Mouse (Mus musculus) megakaryocyte, embryonic 14.5 days (primary cell): ENCODE results near the gene Cmpk1. TPM values are rescaled to one million over a fixed set of nuclear protein-coding genes. Genes with fewer than 3 reads are reported as not detected.

Experiments used
- H3K27me3 ChIP-seq: replicated peaks from 2 replicates; pipeline ENCODE3; 2012; ENCODE audit warnings: inconsistent platforms
- H3K36me3 ChIP-seq: replicated peaks from 2 replicates; pipeline ENCODE3; 2012; ENCODE audit warnings: low read length, inconsistent platforms, mixed read lengths
- H3K4me1 ChIP-seq: 2 replicates; pipeline ENCODE4 v1.6.1; 2012; ENCODE audit warnings: inconsistent platforms
- H3K4me3 ChIP-seq: replicated peaks from 2 replicates; pipeline ENCODE3; 2012; ENCODE audit warnings: moderate library complexity, mild to moderate bottlenecking, inconsistent platforms
- H3K9me3 ChIP-seq: 2 replicates; pipeline ENCODE4 v1.6.1; 2012; ENCODE audit warnings: inconsistent platforms
- FLI1 ChIP-seq: IDR thresholded peaks from 2 replicates; pipeline ENCODE4 v1.6.1; 2012; ENCODE audit warnings: low read length, inconsistent platforms, mixed read lengths
- GATA1 ChIP-seq: IDR thresholded peaks from 3 replicates; pipeline ENCODE4 v1.6.1; 2012; ENCODE audit warnings: mixed read lengths, low read length, inconsistent platforms, borderline replicate concordance
- polyA plus RNA-seq: library from polyadenylated mRNA; stranded (reverse); fragments of >175 nt; gene quantifications from 2 replicates; pipeline ENCODE4 v1.2.3, GENCODE M21; 2012; ENCODE audit warnings: low replicate concordance; ENCODE audit not compliant: insufficient read depth

Gene Cmpk1
- polyA plus RNA-seq, 1 experiment = 37.9 TPM

DNA sequence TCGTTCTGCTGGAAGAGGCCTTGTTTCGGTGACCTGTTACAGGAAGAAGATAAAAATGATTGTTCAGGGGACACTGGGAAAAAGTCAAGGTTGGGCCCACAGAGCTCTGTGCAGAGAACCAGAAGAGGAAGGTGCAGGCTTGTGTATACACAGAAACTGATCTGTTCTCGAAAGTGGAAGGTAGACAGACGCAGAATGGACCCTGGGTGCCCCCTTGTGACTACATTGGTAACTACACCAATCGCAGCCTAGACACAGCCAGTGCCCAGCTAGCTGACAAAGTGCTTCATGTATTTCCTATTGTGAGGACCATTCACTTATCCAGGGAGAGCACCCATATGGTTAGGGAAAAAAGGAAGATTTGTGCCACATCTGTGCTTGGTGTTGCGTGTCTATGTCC, 39.6 kb downstream of the Cmpk1 start:
- no peaks in the 10 kb centered on the region for H3K9me3 ChIP-seq
- TF ChIP-seq GATA1 = no peak
- TF ChIP-seq FLI1 = no peak
- H3K27me3 ChIP-seq = peaks cover 52% of the 10 kb centered on the region
- H3K4me3 ChIP-seq = peak overlapping the region; percentile 11
- peaks cover 18% of the 10 kb centered on the region for H3K4me1 ChIP-seq
- H3K36me3 ChIP-seq = no peaks in the 10 kb centered on the region

DNA sequence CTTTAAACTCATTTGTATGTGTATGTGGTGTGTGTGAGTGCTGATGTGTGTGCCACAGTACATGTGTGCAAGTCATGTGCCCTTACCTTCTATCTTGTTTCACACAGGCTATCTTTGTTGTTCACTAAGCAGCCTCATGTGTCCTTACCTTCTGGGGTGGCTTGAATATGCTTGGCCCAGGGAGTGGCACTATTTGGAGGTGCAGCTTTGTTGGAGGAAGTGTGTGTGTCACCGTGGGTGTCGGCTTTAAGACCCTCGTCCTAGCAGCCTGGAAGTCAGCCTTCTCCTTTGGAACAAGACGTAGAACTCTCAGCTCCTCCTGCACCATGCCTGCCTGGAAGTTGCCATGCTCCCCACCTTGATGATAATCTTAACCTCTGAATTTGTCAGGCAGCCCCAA, 40.6 kb downstream of the Cmpk1 start:
- no peak overlapping the region for H3K4me3 ChIP-seq
- H3K4me1 ChIP-seq = peaks cover 18% of the 10 kb centered on the region
- TF ChIP-seq FLI1 (no peak), GATA1 (no peak)
- peaks cover 56% of the 10 kb centered on the region for H3K27me3 ChIP-seq
- H3K36me3 ChIP-seq = no peaks in the 10 kb centered on the region
- H3K9me3 ChIP-seq = no peaks in the 10 kb centered on the region

DNA sequence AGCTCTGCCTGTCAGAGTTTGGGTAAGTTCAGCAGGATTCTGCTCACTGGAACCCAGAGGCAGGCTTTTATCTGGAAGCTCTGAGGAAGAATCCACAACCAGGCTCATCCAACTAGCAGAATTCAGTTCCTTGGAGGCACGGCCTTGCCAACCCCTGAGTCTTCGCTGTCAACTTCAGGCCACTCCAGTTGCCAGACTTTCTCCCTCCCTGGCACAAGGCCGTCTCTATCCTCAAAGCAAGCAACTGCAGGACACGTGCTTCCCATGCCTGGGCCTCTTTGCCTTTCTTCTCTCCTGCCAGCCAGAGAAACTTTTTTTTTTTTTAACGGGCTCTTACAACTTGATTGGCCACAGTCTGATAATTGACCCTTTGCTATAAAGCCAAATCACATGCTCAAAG, 42.0 kb downstream of the Cmpk1 start:
- Histone ChIP-seq H3K36me3 (no peaks in the 10 kb centered on the region), H3K27me3 (peaks cover 60% of the 10 kb centered on the region)

DNA sequence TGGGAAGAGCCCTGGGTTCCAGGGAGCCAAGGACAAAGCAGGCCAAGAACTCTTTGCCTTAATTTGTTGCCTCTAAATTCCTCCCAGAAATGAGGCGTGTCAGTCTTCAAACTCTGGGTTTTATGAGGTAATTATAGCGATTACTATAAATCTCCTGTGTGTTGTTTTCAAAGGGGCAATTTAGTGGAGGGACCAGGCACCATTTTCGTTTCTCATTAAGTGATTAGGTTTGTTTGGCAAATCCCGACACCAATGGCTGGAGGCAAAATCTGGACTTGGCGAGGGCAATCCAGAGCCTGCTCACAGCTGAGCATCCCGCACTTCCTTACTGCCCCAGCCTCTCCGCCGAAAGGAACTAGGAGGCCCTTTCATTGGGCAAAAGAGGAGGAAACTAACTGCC, 44.5 kb downstream of the Cmpk1 start:
- no peak overlapping the region for H3K4me3 ChIP-seq
- peaks cover 65% of the 10 kb centered on the region for H3K27me3 ChIP-seq
- H3K36me3 ChIP-seq = no peaks in the 10 kb centered on the region
- H3K4me1 ChIP-seq = peaks cover 10% of the 10 kb centered on the region; the same call in 1 of the 2 replicates
- no peaks in the 10 kb centered on the region for H3K9me3 ChIP-seq
- TF ChIP-seq GATA1 = no peak
- no peak for TF ChIP-seq FLI1

More for the DNA sequence above, 42.0 kb downstream of the Cmpk1 start:
- no peak overlapping the region for H3K4me3 ChIP-seq
- TF ChIP-seq FLI1 (no peak), GATA1 (no peak)
- peaks cover 18% of the 10 kb centered on the region for H3K4me1 ChIP-seq
- no peaks in the 10 kb centered on the region for H3K9me3 ChIP-seq

DNA sequence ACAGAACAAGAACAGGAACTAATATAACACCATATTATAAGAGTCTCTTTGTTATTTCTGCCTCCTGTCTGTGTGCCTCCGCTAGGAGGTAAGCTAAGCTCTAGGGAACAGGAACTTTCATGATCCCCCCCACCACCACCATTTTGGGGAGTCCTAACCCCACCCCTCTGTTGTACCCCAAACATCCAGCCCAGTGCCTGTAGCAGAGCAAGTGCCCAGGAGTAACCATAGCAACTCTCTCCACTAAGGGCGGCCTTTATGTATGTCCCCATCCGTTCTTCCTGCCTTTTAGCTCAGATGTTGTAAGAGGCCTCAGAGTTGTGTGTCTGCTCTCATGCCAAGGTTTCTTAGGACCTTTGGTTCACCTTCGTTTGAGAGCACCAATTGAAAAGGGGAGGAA, 44.9 kb downstream of the Cmpk1 start:
- Histone ChIP-seq H3K9me3 (no peaks in the 10 kb centered on the region), H3K36me3 (no peaks in the 10 kb centered on the region), H3K4me3 (no peak overlapping the region), H3K27me3 (peaks cover 68% of the 10 kb centered on the region), H3K4me1 (peaks cover 8% of the 10 kb centered on the region; the same call in 1 of the 2 replicates)
- TF ChIP-seq GATA1 (no peak), FLI1 (no peak)

DNA sequence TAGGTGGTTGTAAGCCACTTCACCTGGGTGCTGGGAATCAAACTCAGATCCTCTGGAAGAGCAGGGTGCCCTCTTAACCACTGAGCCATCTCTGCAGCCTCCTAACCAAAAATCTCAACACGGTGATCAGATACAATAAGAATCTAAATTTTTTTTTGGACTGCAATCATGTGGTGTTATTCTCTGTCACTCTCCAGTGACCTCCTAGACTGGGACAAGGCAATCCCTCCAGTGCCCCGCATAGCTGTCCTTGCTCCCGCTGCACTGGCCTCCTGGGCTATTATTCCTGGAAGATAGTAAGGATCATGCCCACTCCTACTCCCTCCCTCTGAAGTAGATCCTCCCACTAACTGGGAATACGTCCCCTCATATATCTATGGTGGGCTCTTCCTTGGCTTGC, 45.7 kb downstream of the Cmpk1 start:
- Histone ChIP-seq H3K4me1 (peaks cover 6% of the 10 kb centered on the region; the same call in 1 of the 2 replicates), H3K9me3 (no peaks in the 10 kb centered on the region), H3K36me3 (no peaks in the 10 kb centered on the region), H3K27me3 (peaks cover 65% of the 10 kb centered on the region), H3K4me3 (no peak overlapping the region)
- TF ChIP-seq GATA1 (no peak), FLI1 (no peak)

DNA sequence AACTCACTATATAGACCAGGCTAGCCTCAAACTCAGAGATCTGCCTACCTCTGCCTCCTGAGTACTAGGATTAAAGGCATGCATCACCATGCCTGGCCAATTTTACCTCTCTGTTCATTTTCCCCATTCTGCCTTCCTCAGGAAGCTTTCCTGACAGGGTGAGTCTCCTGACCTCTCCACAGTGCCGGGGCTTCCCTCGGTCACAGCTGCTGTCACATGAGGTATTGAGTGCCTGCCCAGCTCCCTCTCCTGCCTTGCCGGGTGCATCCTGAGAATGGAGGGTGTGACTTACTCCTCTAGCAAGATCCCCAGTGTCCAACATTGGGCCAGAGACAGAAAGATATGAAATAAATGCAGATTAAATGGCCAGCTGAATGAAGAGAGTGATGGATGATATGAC, 48.8 kb downstream of the Cmpk1 start:
- Histone ChIP-seq H3K4me3 (no peak overlapping the region), H3K4me1 (peaks cover 6% of the 10 kb centered on the region; the same call in 1 of the 2 replicates), H3K36me3 (no peaks in the 10 kb centered on the region), H3K27me3 (peaks cover 64% of the 10 kb centered on the region), H3K9me3 (no peaks in the 10 kb centered on the region)
- TF ChIP-seq FLI1 (no peak), GATA1 (no peak)

DNA sequence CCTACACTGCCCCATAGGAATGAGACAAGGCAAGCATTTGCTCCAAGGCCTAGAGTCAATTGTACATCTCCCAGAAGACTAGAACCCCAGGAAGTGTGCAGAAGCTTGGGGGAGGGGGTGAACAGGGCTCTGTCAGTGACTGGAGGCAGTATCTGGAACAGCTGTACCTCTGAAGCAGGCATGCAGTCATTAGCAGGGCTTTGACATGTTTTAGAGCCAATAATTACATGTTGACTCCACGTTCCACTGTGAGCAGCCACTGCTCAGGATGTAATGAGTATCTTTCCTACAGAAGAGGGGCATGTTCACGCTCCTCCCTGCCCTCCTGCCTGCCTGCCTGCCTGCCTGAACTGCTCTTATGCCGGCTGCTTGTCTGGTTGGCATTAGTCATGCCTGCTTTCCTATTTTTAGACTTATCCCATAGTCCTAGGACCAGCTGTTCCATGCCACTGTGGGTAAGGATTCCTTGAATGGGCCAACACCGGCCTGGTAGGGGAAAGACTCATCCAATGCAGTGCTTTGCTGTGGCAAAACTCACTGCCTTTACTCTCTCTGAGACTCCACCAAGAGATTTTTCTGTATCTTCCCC, 49.5 kb downstream of the Cmpk1 start:
- Histone ChIP-seq H3K9me3 (no peaks in the 10 kb centered on the region), H3K4me1 (peaks cover 6% of the 10 kb centered on the region; the same call in 1 of the 2 replicates), H3K27me3 (peaks cover 66% of the 10 kb centered on the region), H3K4me3 (peak overlapping the region; percentile 17), H3K36me3 (no peaks in the 10 kb centered on the region)
- TF ChIP-seq FLI1 (no peak), GATA1 (no peak)

DNA sequence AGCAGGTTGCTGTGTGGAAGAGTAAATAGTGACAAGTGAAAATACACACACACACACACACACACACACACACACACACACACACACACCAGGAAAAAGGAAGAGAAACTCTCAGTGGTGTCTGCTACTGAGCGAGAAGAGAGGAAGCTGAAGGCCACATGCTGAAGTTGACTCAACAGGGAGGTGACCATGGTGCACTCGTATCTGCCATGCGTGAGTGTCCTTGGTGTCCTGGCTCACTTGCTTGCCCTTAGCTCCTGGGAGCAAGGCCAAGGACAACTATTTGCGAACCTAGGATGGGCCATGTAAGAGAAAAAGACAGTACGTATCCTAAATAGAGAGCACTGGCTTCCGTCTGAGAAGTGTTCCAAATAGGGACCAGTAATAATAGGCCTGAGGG, 52.9 kb downstream of the Cmpk1 start:
- H3K4me3 ChIP-seq = no peak overlapping the region
- H3K36me3 ChIP-seq = no peaks in the 10 kb centered on the region
- peaks cover 6% of the 10 kb centered on the region; the same call in 1 of the 2 replicates for H3K4me1 ChIP-seq
- H3K27me3 ChIP-seq = peaks cover 73% of the 10 kb centered on the region
- no peak for TF ChIP-seq FLI1
- no peak for TF ChIP-seq GATA1
- no peaks in the 10 kb centered on the region for H3K9me3 ChIP-seq

DNA sequence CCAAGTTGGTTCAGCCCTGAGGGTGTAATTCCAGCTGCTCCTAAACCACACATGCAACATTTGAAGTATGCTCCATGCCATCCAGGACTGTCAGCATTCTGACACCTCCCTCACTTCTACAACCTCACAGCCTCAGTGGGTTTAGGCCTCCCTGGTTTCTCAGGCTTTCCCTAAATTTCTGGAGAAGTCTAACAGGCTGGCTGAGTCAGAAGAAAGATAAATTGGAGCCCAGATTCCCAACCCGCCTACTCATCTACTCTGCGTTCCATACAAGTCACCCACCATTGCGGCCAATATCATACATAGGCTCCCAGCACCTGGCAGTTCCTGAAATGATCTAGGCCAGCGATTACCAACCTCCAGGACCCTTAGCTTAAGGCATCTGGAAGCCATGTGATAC, 54.3 kb downstream of the Cmpk1 start:
- Histone ChIP-seq H3K4me3 (no peak overlapping the region), H3K36me3 (no peaks in the 10 kb centered on the region), H3K9me3 (no peaks in the 10 kb centered on the region), H3K27me3 (peaks cover 76% of the 10 kb centered on the region), H3K4me1 (peaks cover 9% of the 10 kb centered on the region; the same call in 1 of the 2 replicates)
- no peak for TF ChIP-seq GATA1
- TF ChIP-seq FLI1 = no peak

DNA sequence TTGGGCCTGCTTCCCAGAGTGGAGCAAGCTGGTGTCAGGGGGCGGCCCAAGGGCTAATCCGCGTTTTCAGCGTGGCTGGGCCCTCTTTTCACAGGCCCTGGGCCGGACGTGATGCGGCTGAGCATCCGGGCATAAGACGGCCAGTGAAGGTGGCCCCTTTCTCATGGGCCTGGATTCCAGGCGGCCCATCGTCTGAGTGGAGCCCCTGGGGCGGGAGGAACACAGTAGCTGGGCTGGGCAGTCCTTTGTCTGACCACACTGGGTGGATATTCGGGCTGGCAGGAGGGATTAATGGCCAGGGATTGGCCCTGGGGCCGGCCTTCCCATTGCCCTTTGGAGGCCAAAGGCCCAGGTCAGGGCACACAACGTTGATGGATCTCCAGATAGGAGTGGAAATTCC, 57.9 kb downstream of the Cmpk1 start:
- H3K36me3 ChIP-seq = no peaks in the 10 kb centered on the region
- peaks cover 90% of the 10 kb centered on the region for H3K27me3 ChIP-seq
- no peaks in the 10 kb centered on the region for H3K9me3 ChIP-seq
- no peak overlapping the region for H3K4me3 ChIP-seq
- H3K4me1 ChIP-seq = peaks cover 22% of the 10 kb centered on the region
- TF ChIP-seq FLI1 (no peak), GATA1 (no peak)
